Mouse (Mus musculus) stomach, postnatal 0 days (tissue): ENCODE results near the gene Vmn2r23. TPM values are rescaled to one million over a fixed set of nuclear protein-coding genes. Genes with fewer than 3 reads are reported as not detected.
"Not testable (repeated sequence)": the region's sequence is repeated elsewhere in the genome, so short reads cannot be mapped to it uniquely, and the experiment has no call there.

Source experiments
- ATAC-seq: fragments of 200-750 bp; cut with Nextera tagmentation; 2 replicates; pipeline ENCODE4 v1.8.0; 2017; ENCODE audit not compliant: low FRiP score, low TSS enrichment
- DNase-seq: peaks from one replicate; pipeline ENCODE4 v3.0.0-alpha.2; 2016; ENCODE audit warnings: low spot score
- H3K27ac ChIP-seq: fragments of 300-500 bp; sonication (generic); replicated peaks from 2 replicates; pipeline ENCODE4 v1.5.1; 2014; ENCODE audit warnings: mild to moderate bottlenecking, control low read depth
- H3K27me3 ChIP-seq: fragments of 300-500 bp; sonication (generic); 2 replicates; pipeline ENCODE4 v1.6.1; 2014; ENCODE audit warnings: low read length; ENCODE audit not compliant: control insufficient read depth, insufficient read depth
- H3K36me3 ChIP-seq: fragments of 300-500 bp; sonication (generic); 2 replicates; pipeline ENCODE4 v1.6.1; 2014; ENCODE audit warnings: low read length, mixed read lengths; ENCODE audit not compliant: control insufficient read depth, insufficient read depth
- H3K4me1 ChIP-seq: fragments of 300-500 bp; sonication (generic); replicated peaks from 2 replicates; pipeline ENCODE4 v1.6.1; 2014; ENCODE audit warnings: antibody characterized with exemption; ENCODE audit not compliant: control insufficient read depth, insufficient read depth
- H3K4me2 ChIP-seq: fragments of 300-500 bp; sonication (generic); replicated peaks from 2 replicates; pipeline ENCODE4 v1.6.1; 2014; ENCODE audit warnings: low read depth, mild to moderate bottlenecking, control low read depth, moderate library complexity
- H3K4me3 ChIP-seq: fragments of 300-500 bp; sonication (generic); 2 replicates; pipeline ENCODE4 v1.5.1; 2014; ENCODE audit warnings: low read depth, low read length, control low read depth
- H3K9ac ChIP-seq: fragments of 300-500 bp; sonication (generic); 2 replicates; pipeline ENCODE4 v1.6.1; 2014; ENCODE audit warnings: mild to moderate bottlenecking, low read length, control low read depth, mixed read lengths
- H3K9me3 ChIP-seq: fragments of 300-500 bp; sonication (generic); 2 replicates; pipeline ENCODE4 v1.6.1; 2016; ENCODE audit warnings: low read length; ENCODE audit not compliant: control insufficient read depth
- CTCF ChIP-seq: IDR thresholded peaks from 2 replicates; pipeline ENCODE4 v1.5.1; 2016; ENCODE audit warnings: antibody characterized with exemption, low read depth, mild to moderate bottlenecking, moderate library complexity
- EP300 ChIP-seq: optimal IDR thresholded peaks from 2 replicates; pipeline ENCODE3; 2016; ENCODE audit warnings: antibody characterized with exemption
- WGBS: fragments of 180-500 bp; shearing (Covaris S2); extraction: QIAGEN DNeasy Blood & Tissue Kit; methylation state at CpG from one replicate; pipeline ENCODE4 v1.1.7; 2014; 5-methylcytosine and 5-hydroxymethylcytosine counted together
- polyA plus RNA-seq: library from polyadenylated mRNA; unstranded; fragments of >200 nt; fragmentation: Nextera tagmentation; extraction: Ambion mirVana; gene quantifications from 2 replicates; pipeline ENCODE4 v1.2.1, GENCODE M21; 2015

The Vmn2r23 gene
- 0.02 TPM in 1 of 2 replicates, not detected in the other for polyA plus RNA-seq

DNA sequence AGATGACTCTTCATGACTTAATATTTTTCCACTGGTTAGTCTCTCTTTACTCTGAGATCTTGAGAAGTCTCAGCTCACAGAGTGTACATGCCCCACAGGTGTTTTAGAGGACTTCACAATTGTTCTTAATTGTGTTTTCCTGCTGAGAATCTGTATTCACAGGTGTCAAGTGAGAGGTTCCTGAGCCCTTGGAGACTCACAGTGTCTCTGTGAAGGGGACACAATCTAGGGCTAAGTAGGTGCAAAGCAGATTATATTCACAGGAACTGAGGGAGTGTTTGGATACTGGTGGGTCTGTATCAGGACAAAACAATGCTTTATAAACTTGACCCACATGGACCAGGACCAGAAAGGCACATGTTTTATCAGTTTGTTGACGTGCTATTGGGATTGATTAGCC is at the start of gene Vmn2r23:
Gene Vmn2r23, plus strand, starts transcription at position 301 of the 400 bp plus-strand sequence.
- Histone ChIP-seq H3K27ac (no peak within 1 kb of the TSS), H3K4me3 (no peak within 1 kb of the TSS), H3K9ac (no peak within 1 kb of the TSS), H3K4me2 (no peak within 1 kb of the TSS), H3K27me3 (no peaks in the 10 kb centered on the region), H3K9me3 (no peaks in the 10 kb centered on the region), H3K4me1 (no peaks in the 10 kb centered on the region), H3K36me3 (no peaks in the 10 kb centered on the region)
- 29% methylated on average over 1 of the region's 1 CpGs for WGBS
- no peak for TF ChIP-seq CTCF
- TF ChIP-seq EP300, result no peak
- no peak for ATAC-seq
- DNase-seq, result no peak

GRCm38 (mm10) chr6:123657040-123657439 is 45.4 kb upstream of the Vmn2r23 start:
- no peak overlapping the region for H3K4me3 ChIP-seq
- H3K9me3 ChIP-seq, result no peaks in the 10 kb centered on the region
- no peak overlapping the region for H3K9ac ChIP-seq
- 49% methylated on average over 6 of the region's 6 CpGs for WGBS
- DNase-seq (no peak), ATAC-seq (no peak)
- no peaks in the 10 kb centered on the region for H3K4me1 ChIP-seq
- TF ChIP-seq CTCF (peak; percentile 34), EP300 (no peak)
- H3K27ac ChIP-seq, result no peak overlapping the region
- no peak overlapping the region for H3K4me2 ChIP-seq
- H3K36me3 ChIP-seq, result no peaks in the 10 kb centered on the region
- H3K27me3 ChIP-seq, result no peaks in the 10 kb centered on the region

DNA sequence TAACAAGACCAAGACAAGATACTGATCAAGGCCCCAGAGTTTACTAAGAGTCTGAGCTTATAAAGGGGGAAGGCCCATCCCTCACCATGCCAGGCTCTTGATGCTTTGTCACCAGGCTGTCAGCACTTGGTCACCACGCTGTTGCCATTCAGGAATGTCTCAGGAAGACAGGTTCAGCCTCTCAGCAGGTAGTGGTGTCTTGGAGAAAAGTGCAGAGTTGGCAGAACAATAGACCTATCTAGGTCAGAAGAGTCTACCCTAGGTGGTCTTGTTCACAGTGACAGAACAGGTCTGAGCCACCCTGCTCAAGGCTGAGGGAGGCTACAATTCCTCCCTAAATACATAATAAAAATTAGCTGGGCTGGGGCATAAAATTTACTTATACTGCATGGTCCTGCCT is 5.8 kb upstream of the Vmn2r23 start:
- 27% methylated on average over 1 of the region's 1 CpGs for WGBS
- not testable (repeated sequence) for H3K4me1 ChIP-seq

GRCm38 (mm10) chr6:123697213-123697612 is 5.3 kb upstream of the Vmn2r23 start:
- Histone ChIP-seq H3K27me3 (no peaks in the 10 kb centered on the region), H3K4me3 (no peak overlapping the region), H3K4me2 (no peak overlapping the region), H3K9ac (no peak overlapping the region), H3K36me3 (no peaks in the 10 kb centered on the region), H3K27ac (no peak overlapping the region), H3K4me1 (no peaks in the 10 kb centered on the region), H3K9me3 (no peaks in the 10 kb centered on the region)
- TF ChIP-seq EP300, result no peak
- no peak for TF ChIP-seq CTCF
- no peak for ATAC-seq
- no peak for DNase-seq

More for the DNA sequence above, 5.8 kb upstream of the Vmn2r23 start:
- not testable (repeated sequence) for H3K9ac ChIP-seq, ATAC-seq, H3K27me3 ChIP-seq, H3K4me2 ChIP-seq, H3K4me3 ChIP-seq, H3K27ac ChIP-seq, H3K36me3 ChIP-seq, H3K9me3 ChIP-seq, DNase-seq

DNA sequence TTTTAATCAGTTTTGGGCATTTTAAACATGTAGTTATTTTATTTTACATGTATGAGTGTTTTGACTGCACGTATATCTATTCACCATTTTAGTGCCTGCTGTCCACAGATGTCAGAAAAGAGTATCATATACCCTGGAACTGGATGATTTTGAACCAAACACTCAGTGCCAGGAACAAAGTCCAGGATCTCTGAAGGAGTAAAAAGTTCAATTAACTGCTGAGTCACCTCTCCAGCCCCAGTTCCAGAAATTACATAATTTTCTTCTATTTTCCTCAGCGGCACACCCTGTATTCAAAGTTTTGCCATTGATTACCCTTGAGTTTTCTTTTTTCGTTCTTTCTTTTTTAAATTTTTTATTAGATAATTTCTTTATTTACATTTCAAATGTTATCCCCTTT is 67.6 kb downstream of the Vmn2r23 start:
- TF ChIP-seq CTCF (no peak), EP300 (no peak)
- 85% methylated on average over 3 of the region's 3 CpGs for WGBS

DNA sequence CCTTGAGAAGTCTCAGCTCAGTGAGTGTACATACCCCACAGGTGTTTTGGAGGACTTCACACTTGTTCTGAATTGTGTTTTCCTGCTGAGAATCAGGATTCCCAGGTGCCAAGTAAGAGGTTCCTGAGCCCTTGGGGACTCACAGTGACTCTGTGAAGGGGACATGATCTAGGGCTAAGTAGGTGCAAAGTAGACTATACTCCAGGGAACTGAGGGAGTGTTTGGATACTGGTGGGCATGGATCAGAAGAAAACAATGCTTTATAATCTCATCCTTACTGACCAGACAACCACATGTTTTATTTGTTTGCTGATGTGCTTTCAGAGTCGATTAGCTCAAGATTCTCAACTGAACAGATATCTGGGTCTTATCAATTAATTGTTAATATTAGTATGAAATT is 76.1 kb downstream of the Vmn2r23 start, which contains the start of gene Vmn2r24:
Gene Vmn2r24, plus strand, starts transcription at position 301 of the 400 bp plus-strand sequence.
- 66% methylated on average over 1 of the region's 1 CpGs for WGBS
- TF ChIP-seq CTCF (no peak), EP300 (no peak)
- H3K9ac ChIP-seq, result no peak within 1 kb of the TSS
- no peaks in the 10 kb centered on the region for H3K9me3 ChIP-seq
- H3K4me2 ChIP-seq, result no peak within 1 kb of the TSS
- no peaks in the 10 kb centered on the region for H3K36me3 ChIP-seq
- H3K4me3 ChIP-seq, result no peak within 1 kb of the TSS
- no peak within 1 kb of the TSS for H3K27ac ChIP-seq
- H3K4me1 ChIP-seq, result no peaks in the 10 kb centered on the region
- DNase-seq, result no peak
- H3K27me3 ChIP-seq, result no peaks in the 10 kb centered on the region
- no peak for ATAC-seq

More for the DNA sequence above, 67.6 kb downstream of the Vmn2r23 start:
- no peaks in the 10 kb centered on the region for H3K27me3 ChIP-seq
- no peaks in the 10 kb centered on the region for H3K4me1 ChIP-seq
- H3K27ac ChIP-seq, result no peak overlapping the region
- H3K4me2 ChIP-seq, result no peak overlapping the region
- H3K36me3 ChIP-seq, result no peaks in the 10 kb centered on the region
- ATAC-seq, result no peak
- no peak for DNase-seq
- H3K4me3 ChIP-seq, result no peak overlapping the region
- no peak overlapping the region for H3K9ac ChIP-seq
- H3K9me3 ChIP-seq, result no peaks in the 10 kb centered on the region
